Mouse (Mus musculus) ES-E14 (cell line): ENCODE results near the gene Akirin1.

Experiments
- HCFC1 ChIP-seq: IDR thresholded peaks from 2 replicates; pipeline ENCODE4 v1.6.1; 2012; ENCODE audit warnings: low read length, inconsistent platforms, borderline replicate concordance; ENCODE audit not compliant: insufficient read depth
- ZNF384 ChIP-seq: IDR thresholded peaks from 2 replicates; pipeline ENCODE4 v1.6.1; 2012; ENCODE audit warnings: low read depth, low read length, inconsistent platforms

DNA sequence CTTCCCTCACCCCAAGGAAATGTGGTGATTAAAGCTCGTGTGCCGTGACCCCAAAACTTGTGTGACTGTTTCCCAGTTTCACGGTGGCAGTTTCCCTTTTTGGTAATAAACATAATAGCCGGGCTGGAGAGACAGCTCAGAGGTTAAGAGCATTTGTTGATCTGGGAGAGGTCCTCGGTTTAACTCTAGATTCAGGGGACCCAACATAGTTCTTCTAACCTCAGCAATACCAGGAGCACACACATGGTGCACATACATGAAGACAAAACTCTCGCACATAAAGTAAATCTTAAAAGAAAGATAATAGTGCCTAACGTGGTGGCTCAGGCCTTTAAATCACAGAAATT is 31.7 kb downstream of the Akirin1 start:
- TF ChIP-seq ZNF384 (no peak), HCFC1 (no peak)
